Mouse (Mus musculus): Measurements from ENCODE around the gene Actg1. TPM values are rescaled to one million over a fixed set of nuclear protein-coding genes. Genes with fewer than 3 reads are reported as not detected.
A peak's percentile ranks its signal among the peaks of the same experiment; 100 is the strongest.

Gene Actg1
- polyA plus RNA-seq, 1 experiment from 2014 or later = 3,229 TPM

- ATAC-seq = no peak
- Histone ChIP-seq H3K27ac (peak overlapping the region; percentile 10; the same call in 1 of the 2 replicates), H3K4me2 (peak overlapping the region; percentile 88), H3K27me3 (no peaks in the 10 kb centered on the region), H3K9me3 (replicated peaks) (no peaks in the 10 kb centered on the region), H3K4me3 (peak overlapping the region; percentile 85), H3K36me3 (ENCODE audit: poor library complexity, severe bottlenecking) (peaks cover 71% of the 10 kb centered on the region), H3K4me1 (peaks cover 33% of the 10 kb centered on the region), H3K9ac (peak overlapping the region; percentile 92)
- WGBS = 77% methylated on average over 10 of the region's 10 CpGs
Measured at GRCm38 (mm10) chr11:120377337-120377736, 29.0 kb upstream of the Actg1 start.

DNA sequence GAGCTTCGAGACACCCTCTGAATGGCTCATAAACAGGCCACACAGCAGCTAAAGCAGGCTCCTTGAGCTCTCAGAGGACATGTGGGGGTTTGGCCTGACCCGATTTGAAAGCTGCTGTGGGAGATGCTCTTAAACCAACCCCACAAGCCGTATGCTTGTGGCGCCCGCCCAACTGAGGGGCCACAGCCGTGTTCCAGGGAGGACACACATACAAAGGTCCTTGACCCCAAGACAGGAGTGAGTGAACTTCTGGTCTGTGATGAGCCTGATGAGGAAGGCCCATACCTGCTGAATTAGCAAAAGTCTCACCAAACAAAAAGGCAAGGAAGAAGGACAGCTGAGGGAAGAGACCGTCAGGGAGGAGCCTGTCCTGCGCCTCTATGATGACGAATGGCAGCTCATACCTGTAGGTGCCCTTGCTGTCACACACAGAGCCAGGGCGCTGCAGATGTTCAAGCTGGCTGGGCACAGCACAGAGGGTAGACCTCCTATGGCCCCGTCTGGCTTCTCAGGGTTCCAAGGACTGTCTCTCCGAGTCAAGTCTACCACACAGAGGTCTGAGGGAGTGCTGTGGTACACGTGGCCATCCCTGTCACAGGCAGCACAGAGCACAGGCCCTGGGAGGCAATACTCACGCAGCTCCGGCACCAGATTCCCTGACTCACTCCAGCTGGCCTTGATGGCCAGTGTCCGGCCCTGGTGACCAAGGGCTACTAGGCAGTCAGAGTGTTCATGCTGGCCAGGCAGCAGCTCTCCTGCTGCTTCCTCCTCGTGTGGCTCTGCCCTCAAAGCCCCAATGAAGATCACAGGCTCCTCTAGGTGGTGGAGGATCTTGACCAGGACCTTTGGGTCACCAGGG, 28.2 kb upstream of the Actg1 start:
- Histone ChIP-seq H3K4me3 (peak overlapping the region; percentile 85; the same call in 1 of the 2 replicates), H3K27me3 (no peaks in the 10 kb centered on the region), H3K9ac (0 out of 2 replicates have a peak overlapping the region, but pooled peaks have one; percentile 92), H3K4me1 (peaks cover 33% of the 10 kb centered on the region), H3K27ac (no peak overlapping the region), H3K36me3 (ENCODE audit: poor library complexity, severe bottlenecking) (peaks cover 71% of the 10 kb centered on the region), H3K4me2 (peak overlapping the region; percentile 88), H3K9me3 (replicated peaks) (no peaks in the 10 kb centered on the region)
- no peak for ATAC-seq
- 89% methylated on average over 17 of the region's 17 CpGs for WGBS

GRCm38 (mm10) chr11:120375324-120375723, 27.0 kb upstream of the Actg1 start:
- Histone ChIP-seq H3K9ac (no peak overlapping the region), H3K27me3 (no peaks in the 10 kb centered on the region), H3K4me3 (no peak overlapping the region), H3K4me2 (no peak overlapping the region), H3K27ac (no peak overlapping the region), H3K9me3 (replicated peaks) (no peaks in the 10 kb centered on the region), H3K36me3 (ENCODE audit: poor library complexity, severe bottlenecking) (peaks cover 71% of the 10 kb centered on the region), H3K4me1 (peaks cover 33% of the 10 kb centered on the region)
- no peak for ATAC-seq
- 95% methylated on average over 10 of the region's 10 CpGs for WGBS

GRCm38 (mm10) chr11:120373820-120374586, 25.7 kb upstream of the Actg1 start:
- peak overlapping the region; percentile 30 for H3K9ac ChIP-seq
- H3K36me3 ChIP-seq (ENCODE audit: poor library complexity, severe bottlenecking) = peaks cover 80% of the 10 kb centered on the region
- no peak overlapping the region for H3K27ac ChIP-seq
- H3K4me3 ChIP-seq = no peak overlapping the region
- peaks cover 34% of the 10 kb centered on the region for H3K4me1 ChIP-seq
- H3K4me2 ChIP-seq = no peak overlapping the region
- no peaks in the 10 kb centered on the region for H3K27me3 ChIP-seq
- ATAC-seq = no peak
- H3K9me3 ChIP-seq (replicated peaks) = no peaks in the 10 kb centered on the region
- 81% methylated on average over 23 of the region's 23 CpGs for WGBS

GRCm38 (mm10) chr11:120373025-120373424, 24.7 kb upstream of the Actg1 start:
- peaks cover 89% of the 10 kb centered on the region for H3K36me3 ChIP-seq (ENCODE audit: poor library complexity, severe bottlenecking)
- H3K27me3 ChIP-seq = no peaks in the 10 kb centered on the region
- H3K9me3 ChIP-seq (replicated peaks) = no peaks in the 10 kb centered on the region
- no peak overlapping the region for H3K9ac ChIP-seq
- no peak for ATAC-seq
- no peak overlapping the region for H3K4me3 ChIP-seq
- H3K4me1 ChIP-seq = peaks cover 29% of the 10 kb centered on the region
- H3K4me2 ChIP-seq = no peak overlapping the region
- 57% methylated on average over 13 of the region's 13 CpGs for WGBS
- H3K27ac ChIP-seq = no peak overlapping the region

DNA sequence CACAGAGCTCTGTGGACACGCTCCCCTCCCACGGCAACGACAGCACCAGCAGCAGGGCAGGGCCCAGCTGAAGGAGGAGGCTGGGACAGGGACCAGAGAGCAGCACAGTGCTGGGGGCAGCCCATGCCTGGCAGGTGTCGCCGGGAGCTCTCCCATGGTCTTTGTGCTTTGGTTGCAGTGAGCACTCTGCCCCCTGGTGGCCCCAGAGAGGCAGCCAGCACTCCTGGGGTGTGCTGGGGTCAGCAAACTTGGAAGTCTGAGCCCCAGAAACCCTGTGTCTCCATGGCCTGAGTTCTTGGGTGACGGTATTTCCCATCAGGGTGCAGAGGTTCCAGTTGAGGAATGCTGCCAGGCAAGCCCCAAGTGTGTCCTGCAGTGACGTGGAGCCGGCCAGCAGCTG, 21.3 kb upstream of the Actg1 start:
- peak; percentile 55 for ATAC-seq
- peaks cover 70% of the 10 kb centered on the region for H3K36me3 ChIP-seq (ENCODE audit: poor library complexity, severe bottlenecking)

DNA sequence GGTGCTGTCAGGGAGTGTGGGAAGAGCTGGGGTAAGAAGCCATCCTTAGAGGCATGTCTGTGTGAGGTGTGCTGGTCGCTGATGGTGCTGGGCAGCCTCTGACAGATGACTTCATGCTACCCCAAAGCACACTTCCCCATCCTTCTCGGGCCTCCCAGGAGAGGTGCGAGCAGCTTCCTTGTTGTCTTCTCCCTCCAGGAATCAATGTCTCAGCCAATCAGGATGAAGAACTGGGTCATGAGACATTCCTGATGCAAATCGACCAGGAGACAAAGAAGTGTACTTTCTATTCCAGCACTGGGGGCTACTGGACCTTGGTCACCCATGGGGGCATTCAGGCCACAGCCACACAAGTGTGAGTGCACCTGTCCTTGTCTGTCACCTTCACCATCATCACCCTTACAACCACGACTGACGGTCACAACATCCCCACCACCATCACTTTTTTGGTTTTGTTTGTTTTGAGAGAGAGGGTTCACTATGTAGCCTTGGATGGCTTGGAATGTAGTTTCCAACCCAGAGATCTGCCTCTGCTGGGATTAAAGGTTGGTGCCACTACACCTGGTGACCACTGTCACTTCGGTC, 18.2 kb upstream of the Actg1 start:
- no peaks in the 10 kb centered on the region for H3K27me3 ChIP-seq
- peaks cover 16% of the 10 kb centered on the region for H3K4me1 ChIP-seq
- H3K27ac ChIP-seq = no peak overlapping the region
- no peak overlapping the region for H3K4me2 ChIP-seq
- H3K36me3 ChIP-seq (ENCODE audit: poor library complexity, severe bottlenecking) = peaks cover 39% of the 10 kb centered on the region
- no peak overlapping the region for H3K4me3 ChIP-seq
- H3K9ac ChIP-seq = no peak overlapping the region
- no peaks in the 10 kb centered on the region for H3K9me3 ChIP-seq (replicated peaks)
- ATAC-seq = no peak
- WGBS = 33% methylated on average over 7 of the region's 7 CpGs

More for the DNA sequence above, 21.3 kb upstream of the Actg1 start:
- WGBS = 41% methylated on average over 8 of the region's 8 CpGs
- H3K4me2 ChIP-seq = peak overlapping the region; percentile 0; the same call in 1 of the 2 replicates
- H3K4me1 ChIP-seq = peaks cover 25% of the 10 kb centered on the region
- H3K27me3 ChIP-seq = no peaks in the 10 kb centered on the region
- peak overlapping the region; percentile 55 for H3K27ac ChIP-seq
- H3K4me3 ChIP-seq = no peak overlapping the region
- no peaks in the 10 kb centered on the region for H3K9me3 ChIP-seq (replicated peaks)
- H3K9ac ChIP-seq = peak overlapping the region; percentile 6; the same call in 1 of the 2 replicates

DNA sequence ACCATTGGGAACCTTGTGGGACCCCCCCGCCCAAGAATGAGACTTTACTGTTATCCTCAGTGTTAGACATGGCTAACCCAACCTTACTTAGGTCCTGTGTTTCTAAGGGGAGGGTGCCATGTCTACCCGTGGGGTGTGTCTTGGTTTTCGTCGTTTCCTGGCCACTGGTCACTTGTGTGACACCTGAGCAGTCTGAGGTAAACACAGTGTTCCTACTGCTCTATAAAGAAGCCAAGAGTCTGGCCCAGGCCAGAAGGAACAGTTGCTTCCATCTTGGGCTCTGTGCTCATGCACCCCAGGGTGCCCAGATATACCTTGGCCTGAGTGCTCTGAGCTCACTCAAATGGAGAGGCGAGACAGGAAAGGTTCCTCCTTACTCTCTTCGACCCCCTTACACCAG, 14.5 kb upstream of the Actg1 start:
- no peak for ATAC-seq
- Histone ChIP-seq H3K4me1 (peaks cover 35% of the 10 kb centered on the region), H3K4me3 (no peak overlapping the region), H3K9me3 (replicated peaks) (no peaks in the 10 kb centered on the region), H3K27me3 (no peaks in the 10 kb centered on the region), H3K9ac (no peak overlapping the region), H3K36me3 (ENCODE audit: poor library complexity, severe bottlenecking) (peaks cover 3% of the 10 kb centered on the region; the same call in 1 of the 2 replicates), H3K4me2 (no peak overlapping the region), H3K27ac (no peak overlapping the region)
- WGBS = 90% methylated on average over 6 of the region's 6 CpGs

DNA sequence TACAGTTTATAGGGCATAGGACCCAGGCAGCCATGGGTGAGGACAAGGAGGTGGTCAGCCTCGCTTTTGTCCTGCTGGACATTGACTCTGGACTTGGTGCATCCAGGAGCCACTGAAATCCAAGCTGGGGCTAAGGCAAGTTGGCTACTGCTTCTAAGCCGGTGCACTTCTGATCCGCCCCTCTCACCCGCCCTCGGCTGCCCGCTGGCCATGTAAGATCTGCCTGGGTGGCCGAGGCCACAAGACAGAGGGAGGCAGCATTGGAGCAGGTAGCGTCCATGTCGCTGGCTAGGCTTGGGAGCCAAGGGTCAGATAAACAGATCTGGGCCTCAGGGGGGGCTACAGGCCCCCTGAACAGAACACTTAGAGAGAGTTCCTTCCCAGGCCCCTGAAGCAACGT, 13.0 kb upstream of the Actg1 start, which contains the start of gene Fscn2:
Gene Fscn2 (plus strand): TSS at position 240 of the 400 bp plus-strand sequence.
- no peak for ATAC-seq
- H3K9me3 ChIP-seq (replicated peaks) = no peaks in the 10 kb centered on the region
- H3K36me3 ChIP-seq (ENCODE audit: poor library complexity, severe bottlenecking) = no peaks in the 10 kb centered on the region
- H3K4me2 ChIP-seq = no peak within 1 kb of the TSS
- no peak within 1 kb of the TSS for H3K4me3 ChIP-seq
- H3K9ac ChIP-seq = no peak within 1 kb of the TSS
- no peaks in the 10 kb centered on the region for H3K27me3 ChIP-seq
- H3K27ac ChIP-seq = no peak within 1 kb of the TSS; the same call in 1 of the 2 replicates
- WGBS = 71% methylated on average over 10 of the region's 10 CpGs
- H3K4me1 ChIP-seq = peaks cover 39% of the 10 kb centered on the region

DNA sequence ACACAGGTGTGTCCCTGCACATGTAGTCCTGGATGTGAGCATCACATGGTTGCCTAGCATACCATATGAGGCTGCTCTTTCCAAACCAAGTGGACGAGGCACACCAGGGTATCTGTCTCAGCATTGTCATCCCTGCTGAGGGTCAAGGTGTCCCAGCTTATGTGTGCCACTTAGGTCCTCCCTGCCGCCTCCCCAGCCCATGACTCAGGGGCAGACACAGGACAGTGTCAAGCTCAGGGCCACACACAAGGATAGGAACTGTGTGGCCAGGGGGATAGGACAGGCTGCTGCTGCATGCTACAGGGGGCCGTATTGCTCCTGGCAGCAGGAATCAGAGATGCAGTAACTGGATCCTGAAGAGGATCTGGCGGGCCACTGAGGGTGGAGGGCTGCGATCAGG, 12.4 kb upstream of the Actg1 start:
- Histone ChIP-seq H3K4me1 (peaks cover 34% of the 10 kb centered on the region), H3K4me2 (no peak overlapping the region), H3K9me3 (replicated peaks) (no peaks in the 10 kb centered on the region), H3K4me3 (no peak overlapping the region), H3K27me3 (no peaks in the 10 kb centered on the region), H3K27ac (no peak overlapping the region), H3K36me3 (ENCODE audit: poor library complexity, severe bottlenecking) (no peaks in the 10 kb centered on the region), H3K9ac (no peak overlapping the region)
- no peak for ATAC-seq
- 87% methylated on average over 5 of the region's 5 CpGs for WGBS

GRCm38 (mm10) chr11:120360062-120360461, 11.7 kb upstream of the Actg1 start:
- Histone ChIP-seq H3K4me2 (no peak overlapping the region), H3K4me1 (peaks cover 32% of the 10 kb centered on the region), H3K4me3 (no peak overlapping the region), H3K36me3 (ENCODE audit: poor library complexity, severe bottlenecking) (no peaks in the 10 kb centered on the region), H3K27me3 (no peaks in the 10 kb centered on the region), H3K27ac (no peak overlapping the region), H3K9me3 (replicated peaks) (no peaks in the 10 kb centered on the region), H3K9ac (no peak overlapping the region)
- 79% methylated on average over 8 of the region's 8 CpGs for WGBS
- ATAC-seq = no peak

- no peak overlapping the region for H3K9ac ChIP-seq
- no peaks in the 10 kb centered on the region for H3K9me3 ChIP-seq (replicated peaks)
- H3K4me3 ChIP-seq = no peak overlapping the region
- peaks cover 32% of the 10 kb centered on the region for H3K4me1 ChIP-seq
- H3K4me2 ChIP-seq = no peak overlapping the region
- no peaks in the 10 kb centered on the region for H3K27me3 ChIP-seq
- ATAC-seq = no peak
- WGBS = 69% methylated on average over 6 of the region's 6 CpGs
- no peaks in the 10 kb centered on the region for H3K36me3 ChIP-seq (ENCODE audit: poor library complexity, severe bottlenecking)
- peak overlapping the region; percentile 96 for H3K27ac ChIP-seq
Measured at GRCm38 (mm10) chr11:120359391-120359790, 11.0 kb upstream of the Actg1 start.

All from forebrain, embryonic 13.5 days (tissue).